Mouse (Mus musculus) heart, embryonic 10.5 days (tissue): ENCODE measurements around the gene Zfhx3. TPM values are rescaled to one million over a fixed set of nuclear protein-coding genes. Genes with fewer than 3 reads are reported as not detected.
A peak's percentile ranks its signal among the peaks of the same experiment; 100 is the strongest.

ENCODE experiments used
- DNase-seq: peaks from one replicate; pipeline ENCODE4 v3.0.0-alpha.2; 2017; ENCODE audit warnings: low spot score
- H3K27ac ChIP-seq: fragments of 300-500 bp; sonication (generic); 2 replicates; pipeline ENCODE4 v1.5.1; 2016; ENCODE audit warnings: mild to moderate bottlenecking
- H3K27me3 ChIP-seq: fragments of 300-500 bp; sonication (generic); 2 replicates; pipeline ENCODE4 v1.6.1; 2016; ENCODE audit warnings: mild to moderate bottlenecking; ENCODE audit not compliant: poor library complexity, insufficient read depth, severe bottlenecking
- H3K36me3 ChIP-seq: fragments of 300-500 bp; sonication (generic); 2 replicates; pipeline ENCODE4 v1.6.1; 2016; ENCODE audit warnings: mild to moderate bottlenecking, moderate library complexity
- H3K4me1 ChIP-seq: fragments of 300-500 bp; sonication (generic); 2 replicates; pipeline ENCODE4 v1.6.1; 2016; ENCODE audit warnings: mild to moderate bottlenecking
- H3K4me3 ChIP-seq: fragments of 300-500 bp; sonication (generic); 2 replicates; pipeline ENCODE4 v1.5.1; 2016; ENCODE audit warnings: mild to moderate bottlenecking, moderate library complexity
- H3K9me3 ChIP-seq: fragments of 300-500 bp; sonication (generic); 2 replicates; pipeline ENCODE4 v1.6.1; 2016; ENCODE audit warnings: mild to moderate bottlenecking, moderate library complexity
- WGBS: fragments of 180-500 bp; shearing (Covaris S2); methylation state at CpG from one replicate; pipeline ENCODE4 v1.1.7; 2016; 5-methylcytosine and 5-hydroxymethylcytosine counted together
- polyA plus RNA-seq: library from polyadenylated mRNA; unstranded; fragments of >200 nt; fragmentation: Nextera tagmentation; extraction: Ambion mirVana; gene quantifications from 2 replicates; pipeline ENCODE4 v1.2.1, GENCODE M21; 2016

Zfhx3 gene
- polyA plus RNA-seq, 1 experiment from 2014 or later = 9.7 TPM

- Histone ChIP-seq H3K4me3 (no peak overlapping the region), H3K27me3 (no peaks in the 10 kb centered on the region), H3K36me3 (0 out of 2 replicates have a peak, but pooled peaks cover 4% of the 10 kb centered on the region), H3K9me3 (no peaks in the 10 kb centered on the region), H3K27ac (peak overlapping the region; percentile 49; the same call in 1 of the 2 replicates), H3K4me1 (peaks cover 83% of the 10 kb centered on the region)
- DNase-seq = no peak
- 51% methylated on average over 7 of the region's 7 CpGs for WGBS
Measured at GRCm38 (mm10) chr8:108897347-108898100, 955.1 kb downstream of the Zfhx3 start.

- DNase-seq = no peak
- Histone ChIP-seq H3K4me3 (no peak overlapping the region), H3K9me3 (no peaks in the 10 kb centered on the region), H3K36me3 (0 out of 2 replicates have a peak, but pooled peaks cover 4% of the 10 kb centered on the region), H3K4me1 (peaks cover 81% of the 10 kb centered on the region), H3K27me3 (no peaks in the 10 kb centered on the region), H3K27ac (peak overlapping the region; percentile 18; the same call in 1 of the 2 replicates)
- 81% methylated on average over 14 of the region's 14 CpGs for WGBS
Measured at GRCm38 (mm10) chr8:108899251-108899771, 956.9 kb downstream of the Zfhx3 start.

- peaks cover 78% of the 10 kb centered on the region for H3K4me1 ChIP-seq
- no peak for DNase-seq
Measured at GRCm38 (mm10) chr8:108900541-108900940, 958.1 kb downstream of the Zfhx3 start.

GRCm38 (mm10) chr8:108901208-108901607, 958.8 kb downstream of the Zfhx3 start:
- WGBS = 43% methylated on average over 14 of the region's 14 CpGs
- Histone ChIP-seq H3K4me3 (no peak overlapping the region), H3K36me3 (0 out of 2 replicates have a peak, but pooled peaks cover 4% of the 10 kb centered on the region), H3K4me1 (peaks cover 77% of the 10 kb centered on the region), H3K9me3 (no peaks in the 10 kb centered on the region), H3K27ac (peak overlapping the region; percentile 85), H3K27me3 (no peaks in the 10 kb centered on the region)
- no peak for DNase-seq

More at GRCm38 (mm10) chr8:108900541-108900940, 958.1 kb downstream of the Zfhx3 start:
- H3K4me3 ChIP-seq = no peak overlapping the region
- WGBS = 45% methylated on average over 10 of the region's 10 CpGs
- H3K27me3 ChIP-seq = no peaks in the 10 kb centered on the region
- H3K27ac ChIP-seq = peak overlapping the region; percentile 85
- no peaks in the 10 kb centered on the region for H3K9me3 ChIP-seq
- 0 out of 2 replicates have a peak, but pooled peaks cover 4% of the 10 kb centered on the region for H3K36me3 ChIP-seq

- Histone ChIP-seq H3K4me1 (peaks cover 71% of the 10 kb centered on the region), H3K27me3 (no peaks in the 10 kb centered on the region), H3K9me3 (no peaks in the 10 kb centered on the region), H3K4me3 (no peak overlapping the region), H3K36me3 (0 out of 2 replicates have a peak, but pooled peaks cover 4% of the 10 kb centered on the region), H3K27ac (0 out of 2 replicates have a peak overlapping the region, but pooled peaks have one; percentile 10)
- WGBS = 87% methylated on average over 15 of the region's 15 CpGs
- DNase-seq = no peak
Measured at GRCm38 (mm10) chr8:108903550-108903949, 961.1 kb downstream of the Zfhx3 start.

- Histone ChIP-seq H3K9me3 (no peaks in the 10 kb centered on the region), H3K27ac (no peak overlapping the region)
- 75% methylated on average over 11 of the region's 11 CpGs for WGBS
Measured at GRCm38 (mm10) chr8:108904288-108904971, 962.0 kb downstream of the Zfhx3 start.

GRCm38 (mm10) chr8:108908066-108908465, 965.6 kb downstream of the Zfhx3 start:
- Histone ChIP-seq H3K9me3 (no peaks in the 10 kb centered on the region), H3K4me1 (peaks cover 50% of the 10 kb centered on the region), H3K36me3 (no peaks in the 10 kb centered on the region), H3K27ac (no peak overlapping the region), H3K4me3 (no peak overlapping the region), H3K27me3 (no peaks in the 10 kb centered on the region)
- no peak for DNase-seq
- 83% methylated on average over 9 of the region's 9 CpGs for WGBS

More at GRCm38 (mm10) chr8:108904288-108904971, 962.0 kb downstream of the Zfhx3 start:
- H3K27me3 ChIP-seq = no peaks in the 10 kb centered on the region
- H3K36me3 ChIP-seq = no peaks in the 10 kb centered on the region
- no peak overlapping the region for H3K4me3 ChIP-seq
- no peak for DNase-seq
- peaks cover 69% of the 10 kb centered on the region for H3K4me1 ChIP-seq

GRCm38 (mm10) chr8:108908540-108908939, 966.1 kb downstream of the Zfhx3 start:
- no peak for DNase-seq
- no peaks in the 10 kb centered on the region for H3K27me3 ChIP-seq
- peaks cover 48% of the 10 kb centered on the region for H3K4me1 ChIP-seq
- no peaks in the 10 kb centered on the region for H3K36me3 ChIP-seq
- WGBS = 89% methylated on average over 16 of the region's 16 CpGs
- H3K4me3 ChIP-seq = no peak overlapping the region
- H3K9me3 ChIP-seq = no peaks in the 10 kb centered on the region
- H3K27ac ChIP-seq = no peak overlapping the region

GRCm38 (mm10) chr8:108909035-108909434, 966.6 kb downstream of the Zfhx3 start:
- DNase-seq = no peak
- H3K27ac ChIP-seq = no peak overlapping the region
- WGBS = 69% methylated on average over 9 of the region's 9 CpGs
- no peak overlapping the region for H3K4me3 ChIP-seq
- no peaks in the 10 kb centered on the region for H3K36me3 ChIP-seq
- peaks cover 47% of the 10 kb centered on the region for H3K4me1 ChIP-seq
- H3K9me3 ChIP-seq = no peaks in the 10 kb centered on the region
- no peaks in the 10 kb centered on the region for H3K27me3 ChIP-seq

GRCm38 (mm10) chr8:108909455-108909854, 967.0 kb downstream of the Zfhx3 start:
- Histone ChIP-seq H3K9me3 (no peaks in the 10 kb centered on the region), H3K4me1 (peaks cover 43% of the 10 kb centered on the region), H3K4me3 (no peak overlapping the region), H3K36me3 (no peaks in the 10 kb centered on the region), H3K27ac (no peak overlapping the region), H3K27me3 (no peaks in the 10 kb centered on the region)
- WGBS = 80% methylated on average over 2 of the region's 2 CpGs
- DNase-seq = no peak

- H3K27ac ChIP-seq = peak overlapping the region; percentile 44; the same call in 1 of the 2 replicates
- H3K4me3 ChIP-seq = no peak overlapping the region
- 61% methylated on average over 12 of the region's 12 CpGs for WGBS
- H3K36me3 ChIP-seq = peaks cover under 1% of the 10 kb centered on the region; the same call in 1 of the 2 replicates
- H3K9me3 ChIP-seq = no peaks in the 10 kb centered on the region
- no peak for DNase-seq
- H3K27me3 ChIP-seq = no peaks in the 10 kb centered on the region
- H3K4me1 ChIP-seq = peaks cover 43% of the 10 kb centered on the region
Measured at GRCm38 (mm10) chr8:108910843-108911242, 968.4 kb downstream of the Zfhx3 start.

GRCm38 (mm10) chr8:108911511-108911910, 969.1 kb downstream of the Zfhx3 start:
- DNase-seq = no peak
- WGBS = 16% methylated on average over 6 of the region's 6 CpGs
- H3K27ac ChIP-seq = no peak overlapping the region

GRCm38 (mm10) chr8:108912998-108913397, 970.6 kb downstream of the Zfhx3 start:
- 91% methylated on average over 7 of the region's 7 CpGs for WGBS
- Histone ChIP-seq H3K9me3 (no peaks in the 10 kb centered on the region), H3K27ac (no peak overlapping the region), H3K4me1 (peaks cover 28% of the 10 kb centered on the region), H3K4me3 (no peak overlapping the region), H3K27me3 (no peaks in the 10 kb centered on the region), H3K36me3 (peaks cover 17% of the 10 kb centered on the region)
- DNase-seq = no peak

More at GRCm38 (mm10) chr8:108911511-108911910, 969.1 kb downstream of the Zfhx3 start:
- H3K36me3 ChIP-seq = peaks cover 6% of the 10 kb centered on the region
- H3K9me3 ChIP-seq = no peaks in the 10 kb centered on the region
- no peak overlapping the region for H3K4me3 ChIP-seq
- H3K4me1 ChIP-seq = peaks cover 39% of the 10 kb centered on the region
- no peaks in the 10 kb centered on the region for H3K27me3 ChIP-seq
